Mouse (Mus musculus): Measurements from ENCODE around the gene Abcc6.

Gene Abcc6

GRCm38 (mm10) chr7:46030145-46030488 is at the start of gene Abcc6:
Gene Abcc6, minus strand, starts transcription at chr7:46030302.
- no peak for DNase-seq (ENCODE audit: extremely low spot score, low read depth, low spot score)

GRCm38 (mm10) chr7:46077675-46078074 is 47.6 kb upstream of the Abcc6 start:
- DNase-seq (ENCODE audit: extremely low spot score, low read depth, low spot score): no peak

GRCm38 (mm10) chr7:46076844-46077243 is 46.7 kb upstream of the Abcc6 start:
- DNase-seq (ENCODE audit: extremely low spot score, low read depth, low spot score): no peak

- DNase-seq (ENCODE audit: extremely low spot score, low read depth, low spot score): no peak
Measured at GRCm38 (mm10) chr7:46068831-46069230, 38.7 kb upstream of the Abcc6 start.

GRCm38 (mm10) chr7:46063296-46063695 is 33.2 kb upstream of the Abcc6 start:
- DNase-seq (ENCODE audit: extremely low spot score, low read depth, low spot score): no peak

GRCm38 (mm10) chr7:46061614-46062013 is 31.5 kb upstream of the Abcc6 start:
- DNase-seq (ENCODE audit: extremely low spot score, low read depth, low spot score): no peak

GRCm38 (mm10) chr7:46060688-46061087 is 30.6 kb upstream of the Abcc6 start:
- no peak for DNase-seq (ENCODE audit: extremely low spot score, low read depth, low spot score)

- DNase-seq (ENCODE audit: extremely low spot score, low read depth, low spot score): no peak
Measured at GRCm38 (mm10) chr7:46058882-46059281, 28.8 kb upstream of the Abcc6 start.

- no peak for DNase-seq (ENCODE audit: extremely low spot score, low read depth, low spot score)
Measured at GRCm38 (mm10) chr7:46053566-46053965, 23.5 kb upstream of the Abcc6 start.

- no peak for DNase-seq (ENCODE audit: extremely low spot score, low read depth, low spot score)
Measured at GRCm38 (mm10) chr7:46052161-46052821, 22.2 kb upstream of the Abcc6 start.

- DNase-seq (ENCODE audit: extremely low spot score, low read depth, low spot score): no peak
Measured at GRCm38 (mm10) chr7:46049981-46050380, 19.9 kb upstream of the Abcc6 start.

- no peak for DNase-seq (ENCODE audit: extremely low spot score, low read depth, low spot score)
Measured at GRCm38 (mm10) chr7:46047873-46048562, 17.9 kb upstream of the Abcc6 start.

GRCm38 (mm10) chr7:46045882-46046281 is 15.8 kb upstream of the Abcc6 start:
- no peak for DNase-seq (ENCODE audit: extremely low spot score, low read depth, low spot score)

GRCm38 (mm10) chr7:46044106-46044505 is 14.0 kb upstream of the Abcc6 start:
- no peak for DNase-seq (ENCODE audit: extremely low spot score, low read depth, low spot score)

GRCm38 (mm10) chr7:46039873-46040272 is 9.8 kb upstream of the Abcc6 start:
- DNase-seq (ENCODE audit: extremely low spot score, low read depth, low spot score): no peak

GRCm38 (mm10) chr7:46037433-46037832 is 7.3 kb upstream of the Abcc6 start:
- no peak for DNase-seq (ENCODE audit: extremely low spot score, low read depth, low spot score)

- no peak for DNase-seq (ENCODE audit: extremely low spot score, low read depth, low spot score)
Measured at GRCm38 (mm10) chr7:46035468-46035867, 5.4 kb upstream of the Abcc6 start.

GRCm38 (mm10) chr7:46034991-46035390 is 4.9 kb upstream of the Abcc6 start:
- no peak for DNase-seq (ENCODE audit: extremely low spot score, low read depth, low spot score)

GRCm38 (mm10) chr7:46033870-46034337 is 3.8 kb upstream of the Abcc6 start:
- no peak for DNase-seq (ENCODE audit: extremely low spot score, low read depth, low spot score)

GRCm38 (mm10) chr7:46033109-46033869 is 3.2 kb upstream of the Abcc6 start, which contains the start of gene Nomo1:
Gene Nomo1, plus strand, starts transcription at chr7:46033698.
- peak; percentile 94 for DNase-seq (ENCODE audit: extremely low spot score, low read depth, low spot score)

- no peak for DNase-seq (ENCODE audit: extremely low spot score, low read depth, low spot score)
Measured at GRCm38 (mm10) chr7:46031075-46031474, 973 bp upstream of the Abcc6 start.
